9 mouse cellular contexts compared by ENCODE assay signal in genomic region chr17:32354211-32354610, GRCm38 (mm10). TPM values are rescaled to one million over a fixed set of nuclear protein-coding genes. Genes with fewer than 3 reads are reported as not detected.
DNase-seq lines count a peak whose midpoint lies in the region; ATAC-seq lines count a peak whose summit lies in the region.
"Had no signal": no experiment of that assay in that cellular context is flagged by ENCODE, and none has a peak within 500 bp of the region (broad histone marks: within the 10 kb centered on the region; RNA-seq: fewer than 3 reads in every experiment).

No protein-coding gene starts in this region.

- 49% methylated on average over 5 of the region's 5 CpGs for WGBS in hindbrain, embryonic 12.5 days
- 65% methylated on average over 5 of the region's 5 CpGs for WGBS in hindbrain, embryonic 11.5 days

- no peaks in the 10 kb centered on the region for H3K27me3 ChIP-seq in hindbrain, embryonic 12.5 days
- no peaks in the 10 kb centered on the region for H3K27me3 ChIP-seq in hindbrain, embryonic 11.5 days (ENCODE audit: control insufficient read depth, insufficient read depth, low read length)

- no peak overlapping the region for H3K4me2 ChIP-seq in hindbrain, embryonic 12.5 days (replicated peaks)
- no peak overlapping the region for H3K4me2 ChIP-seq in hindbrain, embryonic 11.5 days (replicated peaks; ENCODE audit: low read depth, low read length)

- peak overlapping the region; percentile 67; the same call in 1 of the 2 replicates for H3K27ac ChIP-seq in hindbrain, embryonic 12.5 days
- H3K27ac ChIP-seq in hindbrain, embryonic 11.5 days (ENCODE audit: low read depth, low read length) = no peak overlapping the region
- H3K27ac ChIP-seq: kidney, postnatal 0 days had no signal

- peaks cover 15% of the 10 kb centered on the region for H3K4me1 ChIP-seq in hindbrain, embryonic 12.5 days
- H3K4me1 ChIP-seq in hindbrain, embryonic 11.5 days (replicated peaks; ENCODE audit: control insufficient read depth, insufficient read depth, low read length) = no peaks in the 10 kb centered on the region; the same call in 1 of the 2 replicates

- ATAC-seq in hindbrain, embryonic 12.5 days (ENCODE audit: low FRiP score) = no peak
- no peak for ATAC-seq in hindbrain, embryonic 11.5 days (ENCODE audit: low FRiP score)
- no peak for ATAC-seq in activated CD4-positive, CD25-positive, alpha-beta regulatory T cell, adult 4 months

- H3K9ac ChIP-seq in hindbrain, embryonic 12.5 days = no peak overlapping the region; the same call in 1 of the 2 replicates
- no peak overlapping the region for H3K9ac ChIP-seq in hindbrain, embryonic 11.5 days (ENCODE audit: low read depth, low read length)

- no peaks in the 10 kb centered on the region for H3K9me3 ChIP-seq in hindbrain, embryonic 12.5 days (replicated peaks)
- H3K9me3 ChIP-seq in hindbrain, embryonic 11.5 days (ENCODE audit: control insufficient read depth, low read length) = no peaks in the 10 kb centered on the region

- DNase-seq in cerebellum, postnatal 10 days = peak; percentile 38 to 47
- DNase-seq in cerebellum, postnatal 25 days = no peak
- DNase-seq in hindbrain, embryonic 11.5 days (ENCODE audit: low spot score) = no peak
- peak; percentile 13 for DNase-seq in retina, postnatal 1 day
- DNase-seq in retina, embryonic 14.5 days (ENCODE audit: low spot score) = no peak
- DNase-seq in T-cell, adult 2 months (ENCODE audit: low spot score) = no peak

- no peak overlapping the region for H3K4me3 ChIP-seq in hindbrain, embryonic 12.5 days
- H3K4me3 ChIP-seq in hindbrain, embryonic 11.5 days (ENCODE audit: low read depth, low read length) = no peak overlapping the region

- H3K36me3 ChIP-seq in hindbrain, embryonic 12.5 days = peaks cover 54% of the 10 kb centered on the region
- H3K36me3 ChIP-seq in hindbrain, embryonic 11.5 days (ENCODE audit: control insufficient read depth, insufficient read depth, low read length) = peaks cover 17% of the 10 kb centered on the region

RNA-seq across cellular contexts. Expression of gene Akap8l, which starts 3.8 kb away (rescaled TPM):
- polyA plus RNA-seq in hindbrain, embryonic 12.5 days (2016; fragmentation: Nextera tagmentation; extraction: Ambion mirVana) = 134 and 138 TPM in 2 replicates
- polyA plus RNA-seq in hindbrain, embryonic 11.5 days (2014; fragmentation: Nextera tagmentation; extraction: Ambion mirVana) = 69.3 and 80.1 TPM in 2 replicates
- polyA plus RNA-seq in activated CD4-positive, CD25-positive, alpha-beta regulatory T cell, adult 4 months (2017; shearing (Covaris generic)) = 10 to 100 TPM; 43.6 to 50.5 TPM

RNA-seq across cellular contexts. Expression of gene Akap8, which starts 33.2 kb away (rescaled TPM):
- polyA plus RNA-seq in hindbrain, embryonic 12.5 days (2016; fragmentation: Nextera tagmentation; extraction: Ambion mirVana) = 131 TPM in 2 replicates
- polyA plus RNA-seq in hindbrain, embryonic 11.5 days (2014; fragmentation: Nextera tagmentation; extraction: Ambion mirVana) = 54.4 and 66.2 TPM in 2 replicates
- polyA plus RNA-seq in activated CD4-positive, CD25-positive, alpha-beta regulatory T cell, adult 4 months (2017; shearing (Covaris generic)) = 100 to 1,000 TPM; 117 to 118 TPM

RNA-seq across cellular contexts. Expression of gene Wiz, which starts 35.0 kb away (rescaled TPM):
- 45.6 and 52.2 TPM in 2 replicates for polyA plus RNA-seq in hindbrain, embryonic 12.5 days (2016; fragmentation: Nextera tagmentation; extraction: Ambion mirVana)
- 27.8 and 33.0 TPM in 2 replicates for polyA plus RNA-seq in hindbrain, embryonic 11.5 days (2014; fragmentation: Nextera tagmentation; extraction: Ambion mirVana)
- 10 to 100 TPM; 11.9 TPM for polyA plus RNA-seq in activated CD4-positive, CD25-positive, alpha-beta regulatory T cell, adult 4 months (2017; shearing (Covaris generic))

RNA-seq across cellular contexts. Expression of gene Rasal3, which starts 49.2 kb away (rescaled TPM):
- 0.39 and 0.72 TPM in 2 replicates for polyA plus RNA-seq in hindbrain, embryonic 12.5 days (2016; fragmentation: Nextera tagmentation; extraction: Ambion mirVana)
- 0.48 and 0.89 TPM in 2 replicates for polyA plus RNA-seq in hindbrain, embryonic 11.5 days (2014; fragmentation: Nextera tagmentation; extraction: Ambion mirVana)
- 100 to 1,000 TPM; 123 to 158 TPM for polyA plus RNA-seq in activated CD4-positive, CD25-positive, alpha-beta regulatory T cell, adult 4 months (2017; shearing (Covaris generic))

Comparison
In these comparisons a context has a peak if more than half of its experiments do, and no peak if none do; other contexts are left out.
1. DNase-seq: peak in cerebellum, postnatal 10 days (2 of 2) and retina, postnatal 1 day (single experiment); none in cerebellum, postnatal 25 days (0 of 2), hindbrain, embryonic 11.5 days (single experiment), retina, embryonic 14.5 days (single experiment) and T-cell, adult 2 months (single experiment).